Mouse (Mus musculus): ENCODE measurements around the gene Prkg1. TPM values are rescaled to one million over a fixed set of nuclear protein-coding genes. Genes with fewer than 3 reads are reported as not detected.

The Prkg1 gene
- total RNA-seq, 1 experiment, result 1.5 TPM

DNA sequence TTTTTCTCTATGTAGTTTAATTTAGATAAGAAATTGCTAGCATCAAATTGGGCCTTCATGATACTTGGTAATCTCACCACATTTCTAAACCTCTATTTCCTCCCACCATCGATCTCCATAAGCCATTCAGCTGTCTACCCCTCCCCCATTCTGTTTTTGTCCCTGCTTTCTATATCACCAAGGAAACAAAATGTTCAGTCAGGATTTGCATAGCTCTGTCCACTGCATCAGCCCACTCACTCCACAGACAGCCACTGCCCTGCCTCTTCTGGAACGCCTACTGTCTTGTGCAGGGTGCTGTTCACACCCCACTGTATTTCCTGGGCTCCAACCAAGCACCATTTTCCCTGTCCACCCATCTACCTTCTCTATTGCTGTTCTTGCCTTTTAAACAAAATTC, 874.5 kb downstream of the Prkg1 start:
- H3K4me3 ChIP-seq (ENCODE audit: insufficient read depth in 1 of 2, low read depth in 1 of 2, low read length in 2 of 2, poor library complexity in 1 of 2, severe bottlenecking in 1 of 2), result no peak overlapping the region
- H3K4me1 ChIP-seq (ENCODE audit: control insufficient read depth in 2 of 2, insufficient read depth in 2 of 2, low read length in 2 of 2, poor library complexity in 1 of 2), result no peaks in the 10 kb centered on the region
- no peak overlapping the region for H3K9ac ChIP-seq (ENCODE audit: insufficient read depth, low read depth, low read length, poor library complexity, severe bottlenecking)
- no peak for DNase-seq (ENCODE audit: low read depth, low spot score)
- no peaks in the 10 kb centered on the region for H3K36me3 ChIP-seq (ENCODE audit: control insufficient read depth, insufficient read depth, low read length, poor library complexity, severe bottlenecking)
- in situ Hi-C loops (cut with MboI; ENCODE audit: low sequenced_read_pairs in 2 of 2, unreplicated experiment in 2 of 2), result no loop called here
- no peak for TF ChIP-seq MAFK (IDR thresholded peaks at IDR 0.05; ENCODE audit: insufficient read depth, low read depth, low read length)
- no peak for TF ChIP-seq CHD2 (IDR thresholded peaks at IDR 0.05; ENCODE audit: low read depth, low read length)
- no peak for TF ChIP-seq HCFC1 (IDR thresholded peaks at IDR 0.05; ENCODE audit: borderline replicate concordance, insufficient read depth, low read length)
- no peak for TF ChIP-seq ZC3H11A (IDR thresholded peaks at IDR 0.05; ENCODE audit: borderline replicate concordance, low read depth, low read length)
- no peak for TF ChIP-seq ZNF384 (IDR thresholded peaks at IDR 0.05; ENCODE audit: low read depth, low read length)
- H3K27ac ChIP-seq (ENCODE audit: insufficient read depth, low read depth, low read length, poor library complexity, severe bottlenecking), result no peak overlapping the region
- no peaks in the 10 kb centered on the region for H3K9me3 ChIP-seq (ENCODE audit: control insufficient read depth, insufficient read depth, low read depth, low read length)

- Histone ChIP-seq H3K36me3 (ENCODE audit: control insufficient read depth, insufficient read depth, low read length, poor library complexity, severe bottlenecking) (no peaks in the 10 kb centered on the region), H3K4me3 (ENCODE audit: insufficient read depth in 1 of 2, low read depth in 1 of 2, low read length in 2 of 2, poor library complexity in 1 of 2, severe bottlenecking in 1 of 2) (no peak overlapping the region), H3K9me3 (ENCODE audit: control insufficient read depth, insufficient read depth, low read depth, low read length) (no peaks in the 10 kb centered on the region), H3K4me1 (ENCODE audit: control insufficient read depth in 2 of 2, insufficient read depth in 2 of 2, low read length in 2 of 2, poor library complexity in 1 of 2) (no peaks in the 10 kb centered on the region), H3K27ac (ENCODE audit: insufficient read depth, low read depth, low read length, poor library complexity, severe bottlenecking) (no peak overlapping the region), H3K9ac (ENCODE audit: insufficient read depth, low read depth, low read length, poor library complexity, severe bottlenecking) (no peak overlapping the region)
- no peak for DNase-seq (ENCODE audit: low read depth, low spot score)
- TF ChIP-seq ZC3H11A (IDR thresholded peaks at IDR 0.05; ENCODE audit: borderline replicate concordance, low read depth, low read length), result no peak
- no peak for TF ChIP-seq MAFK (IDR thresholded peaks at IDR 0.05; ENCODE audit: insufficient read depth, low read depth, low read length)
- TF ChIP-seq CHD2 (IDR thresholded peaks at IDR 0.05; ENCODE audit: low read depth, low read length), result no peak
- no peak for TF ChIP-seq HCFC1 (IDR thresholded peaks at IDR 0.05; ENCODE audit: borderline replicate concordance, insufficient read depth, low read length)
- no peak for TF ChIP-seq ZNF384 (IDR thresholded peaks at IDR 0.05; ENCODE audit: low read depth, low read length)
- in situ Hi-C loops (cut with MboI; ENCODE audit: low sequenced_read_pairs in 2 of 2, unreplicated experiment in 2 of 2), result no loop called here
Observed at GRCm38 (mm10) chr19:30889851-30890250, 875.0 kb downstream of the Prkg1 start.

DNA sequence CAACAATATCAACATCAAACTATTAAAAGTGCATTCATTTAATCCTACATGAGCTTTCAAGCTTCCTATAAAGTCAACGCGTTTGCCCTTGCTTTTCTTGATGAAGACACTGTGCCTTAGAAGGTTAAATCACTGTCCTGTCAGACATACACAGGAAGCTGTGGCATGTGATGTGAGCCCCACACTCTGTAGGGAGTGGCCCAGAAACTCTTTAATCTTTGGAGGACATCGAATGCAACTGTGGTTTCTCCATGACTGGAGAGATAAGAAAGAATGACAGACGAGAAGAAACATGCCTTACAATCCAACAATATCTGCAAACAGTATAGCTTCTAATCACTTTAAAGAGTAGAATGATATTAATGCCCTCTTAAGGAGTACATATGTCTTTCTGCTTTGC, 903.4 kb downstream of the Prkg1 start:
- no peaks in the 10 kb centered on the region for H3K4me1 ChIP-seq (ENCODE audit: control insufficient read depth in 2 of 2, insufficient read depth in 2 of 2, low read length in 2 of 2, poor library complexity in 1 of 2)
- H3K9me3 ChIP-seq (ENCODE audit: control insufficient read depth, insufficient read depth, low read depth, low read length), result no peaks in the 10 kb centered on the region
- H3K4me3 ChIP-seq (ENCODE audit: insufficient read depth in 1 of 2, low read depth in 1 of 2, low read length in 2 of 2, poor library complexity in 1 of 2, severe bottlenecking in 1 of 2), result no peak overlapping the region
- no peak overlapping the region for H3K27ac ChIP-seq (ENCODE audit: insufficient read depth, low read depth, low read length, poor library complexity, severe bottlenecking)
- no peak overlapping the region for H3K9ac ChIP-seq (ENCODE audit: insufficient read depth, low read depth, low read length, poor library complexity, severe bottlenecking)
- in situ Hi-C loops (cut with MboI; ENCODE audit: low sequenced_read_pairs in 2 of 2, unreplicated experiment in 2 of 2), result no loop called here
- H3K36me3 ChIP-seq (ENCODE audit: control insufficient read depth, insufficient read depth, low read length, poor library complexity, severe bottlenecking), result no peaks in the 10 kb centered on the region
- DNase-seq (ENCODE audit: low read depth, low spot score), result no peak
- no peak for TF ChIP-seq ZNF384 (IDR thresholded peaks at IDR 0.05; ENCODE audit: low read depth, low read length)
- no peak for TF ChIP-seq MAFK (IDR thresholded peaks at IDR 0.05; ENCODE audit: insufficient read depth, low read depth, low read length)
- TF ChIP-seq CHD2 (IDR thresholded peaks at IDR 0.05; ENCODE audit: low read depth, low read length), result no peak
- TF ChIP-seq ZC3H11A (IDR thresholded peaks at IDR 0.05; ENCODE audit: borderline replicate concordance, low read depth, low read length), result no peak
- no peak for TF ChIP-seq HCFC1 (IDR thresholded peaks at IDR 0.05; ENCODE audit: borderline replicate concordance, insufficient read depth, low read length)

- in situ Hi-C loops (cut with MboI; ENCODE audit: low sequenced_read_pairs in 2 of 2, unreplicated experiment in 2 of 2), result no loop called here
- H3K9ac ChIP-seq (ENCODE audit: insufficient read depth, low read depth, low read length, poor library complexity, severe bottlenecking), result no peak overlapping the region
- no peaks in the 10 kb centered on the region for H3K36me3 ChIP-seq (ENCODE audit: control insufficient read depth, insufficient read depth, low read length, poor library complexity, severe bottlenecking)
- H3K27ac ChIP-seq (ENCODE audit: insufficient read depth, low read depth, low read length, poor library complexity, severe bottlenecking), result no peak overlapping the region
- no peak for DNase-seq (ENCODE audit: low read depth, low spot score)
- H3K9me3 ChIP-seq (ENCODE audit: control insufficient read depth, insufficient read depth, low read depth, low read length), result no peaks in the 10 kb centered on the region
- no peak overlapping the region for H3K4me3 ChIP-seq (ENCODE audit: insufficient read depth in 1 of 2, low read depth in 1 of 2, low read length in 2 of 2, poor library complexity in 1 of 2, severe bottlenecking in 1 of 2)
- TF ChIP-seq ZC3H11A (IDR thresholded peaks at IDR 0.05; ENCODE audit: borderline replicate concordance, low read depth, low read length) (no peak), CHD2 (IDR thresholded peaks at IDR 0.05; ENCODE audit: low read depth, low read length) (no peak), MAFK (IDR thresholded peaks at IDR 0.05; ENCODE audit: insufficient read depth, low read depth, low read length) (no peak), HCFC1 (IDR thresholded peaks at IDR 0.05; ENCODE audit: borderline replicate concordance, insufficient read depth, low read length) (no peak), ZNF384 (IDR thresholded peaks at IDR 0.05; ENCODE audit: low read depth, low read length) (no peak)
- no peaks in the 10 kb centered on the region for H3K4me1 ChIP-seq (ENCODE audit: control insufficient read depth in 2 of 2, insufficient read depth in 2 of 2, low read length in 2 of 2, poor library complexity in 1 of 2)
Observed at GRCm38 (mm10) chr19:30851023-30851422, 913.8 kb downstream of the Prkg1 start.

DNA sequence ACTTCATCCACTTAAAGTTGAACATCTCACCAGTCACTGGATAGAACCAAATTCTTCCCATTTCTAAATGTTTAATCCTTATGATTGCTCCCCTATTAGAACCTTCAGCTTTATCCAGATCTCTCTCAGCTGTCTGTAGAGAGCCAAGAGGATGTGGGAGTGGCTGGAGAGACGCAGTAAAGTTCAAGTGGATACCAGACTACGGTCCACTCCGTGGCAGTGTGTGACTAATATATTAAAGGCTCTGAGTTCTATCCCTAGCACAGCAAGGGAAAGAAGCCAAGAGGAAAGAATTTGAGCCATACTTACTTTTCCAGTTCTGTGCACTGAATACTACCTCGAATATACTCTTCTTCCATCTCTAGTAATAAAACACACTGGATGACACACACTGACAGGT, 919.9 kb downstream of the Prkg1 start:
- in situ Hi-C loops (cut with MboI; ENCODE audit: low sequenced_read_pairs in 2 of 2, unreplicated experiment in 2 of 2), result no loop called here
- Histone ChIP-seq H3K9ac (ENCODE audit: insufficient read depth, low read depth, low read length, poor library complexity, severe bottlenecking) (no peak overlapping the region), H3K4me3 (ENCODE audit: insufficient read depth in 1 of 2, low read depth in 1 of 2, low read length in 2 of 2, poor library complexity in 1 of 2, severe bottlenecking in 1 of 2) (no peak overlapping the region), H3K27ac (ENCODE audit: insufficient read depth, low read depth, low read length, poor library complexity, severe bottlenecking) (no peak overlapping the region), H3K36me3 (ENCODE audit: control insufficient read depth, insufficient read depth, low read length, poor library complexity, severe bottlenecking) (no peaks in the 10 kb centered on the region), H3K9me3 (ENCODE audit: control insufficient read depth, insufficient read depth, low read depth, low read length) (no peaks in the 10 kb centered on the region), H3K4me1 (ENCODE audit: control insufficient read depth in 2 of 2, insufficient read depth in 2 of 2, low read length in 2 of 2, poor library complexity in 1 of 2) (no peaks in the 10 kb centered on the region)
- DNase-seq (ENCODE audit: low read depth, low spot score), result no peak
- TF ChIP-seq HCFC1 (IDR thresholded peaks at IDR 0.05; ENCODE audit: borderline replicate concordance, insufficient read depth, low read length), result no peak
- TF ChIP-seq MAFK (IDR thresholded peaks at IDR 0.05; ENCODE audit: insufficient read depth, low read depth, low read length), result no peak
- TF ChIP-seq ZC3H11A (IDR thresholded peaks at IDR 0.05; ENCODE audit: borderline replicate concordance, low read depth, low read length), result no peak
- no peak for TF ChIP-seq CHD2 (IDR thresholded peaks at IDR 0.05; ENCODE audit: low read depth, low read length)
- no peak for TF ChIP-seq ZNF384 (IDR thresholded peaks at IDR 0.05; ENCODE audit: low read depth, low read length)

All from ES-E14 (cell line).